Mouse (Mus musculus): ENCODE data around the gene Capn13.
A peak's percentile ranks its signal among the peaks of the same experiment; 100 is the strongest.
"Not testable (repeated sequence)": the region's sequence is repeated elsewhere in the genome, so short reads cannot be mapped to it uniquely, and the experiment has no call there.

Capn13 gene

DNA sequence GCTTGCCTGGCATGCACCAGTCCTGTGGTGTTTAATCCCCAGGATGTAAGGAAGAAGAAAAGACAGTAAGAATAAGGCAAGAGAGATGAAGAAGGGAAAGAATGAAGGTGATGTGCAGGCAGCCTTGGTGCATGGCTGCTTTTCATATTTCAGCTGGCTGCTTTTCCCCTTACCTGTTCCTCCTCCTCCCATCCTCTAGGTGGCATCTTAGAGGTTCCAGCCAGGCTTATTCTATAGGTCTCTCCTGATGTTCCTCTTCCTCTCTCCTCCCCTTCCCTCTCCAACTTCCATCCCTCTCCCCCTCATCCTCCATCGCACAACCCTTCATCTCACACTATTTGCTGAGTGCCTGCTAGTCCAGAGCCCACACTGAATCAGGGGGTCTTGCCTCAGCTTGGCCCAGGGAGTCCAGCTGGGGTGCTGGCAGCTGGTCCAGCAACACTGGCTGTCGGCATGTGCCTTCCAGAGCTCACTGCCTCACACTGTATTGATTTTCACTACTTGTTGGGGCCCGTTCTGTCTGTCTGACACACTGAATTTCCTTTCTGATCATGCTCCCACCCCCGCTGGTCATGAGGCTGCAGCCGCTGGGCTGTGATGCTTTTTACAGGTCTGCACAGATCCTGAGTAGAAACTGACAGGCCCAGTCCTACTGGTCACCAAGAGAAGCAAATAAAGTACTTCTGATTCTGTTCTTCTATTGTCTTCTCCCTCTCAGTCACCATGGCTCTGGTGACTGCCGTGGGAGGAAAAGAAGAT, 56.9 kb downstream of the Capn13 start:
- DNase-seq (ENCODE audit: low read depth, low spot score), result peak; percentile 6

DNA sequence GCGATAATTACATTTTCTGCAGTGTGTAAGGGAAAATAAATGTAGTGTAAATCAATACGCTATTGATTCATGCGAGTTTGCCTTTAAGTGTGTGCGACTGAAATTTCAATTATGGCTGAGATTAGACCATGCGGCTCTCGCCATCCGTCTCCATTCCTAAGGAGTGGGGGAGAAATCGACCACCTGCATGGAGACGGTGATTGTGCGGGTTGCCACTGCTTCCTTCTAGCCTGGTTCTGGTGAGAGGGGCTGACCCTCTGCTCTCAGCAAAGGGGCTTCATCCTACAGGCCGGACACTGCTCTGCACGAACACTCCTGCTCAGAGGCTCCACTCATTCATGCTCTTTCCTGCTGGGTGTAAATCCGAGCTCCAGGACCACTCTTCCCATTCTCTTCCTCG, 58.0 kb downstream of the Capn13 start:
- no peak for DNase-seq (ENCODE audit: low read depth, low spot score)

DNA sequence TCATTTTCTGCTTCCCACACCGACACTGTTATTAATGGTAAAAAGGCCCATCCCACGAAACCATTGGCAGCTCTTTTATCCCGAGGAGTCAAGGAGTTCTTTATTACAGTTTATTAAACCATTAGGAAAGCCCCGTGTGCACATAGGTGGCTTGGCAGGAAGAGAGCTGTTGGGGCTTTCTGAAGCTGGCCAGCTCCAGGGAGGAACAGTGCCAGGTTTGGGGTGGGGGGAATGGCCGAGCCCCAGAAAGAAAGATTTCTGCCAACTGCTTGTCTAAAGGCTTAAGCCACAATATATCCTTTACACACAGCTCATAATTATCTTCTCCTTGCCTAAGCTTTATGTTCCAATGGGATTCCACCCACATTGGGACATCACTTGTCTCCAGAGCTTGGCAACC, 71.6 kb downstream of the Capn13 start:
- no peak for DNase-seq (ENCODE audit: low read depth, low spot score)

DNA sequence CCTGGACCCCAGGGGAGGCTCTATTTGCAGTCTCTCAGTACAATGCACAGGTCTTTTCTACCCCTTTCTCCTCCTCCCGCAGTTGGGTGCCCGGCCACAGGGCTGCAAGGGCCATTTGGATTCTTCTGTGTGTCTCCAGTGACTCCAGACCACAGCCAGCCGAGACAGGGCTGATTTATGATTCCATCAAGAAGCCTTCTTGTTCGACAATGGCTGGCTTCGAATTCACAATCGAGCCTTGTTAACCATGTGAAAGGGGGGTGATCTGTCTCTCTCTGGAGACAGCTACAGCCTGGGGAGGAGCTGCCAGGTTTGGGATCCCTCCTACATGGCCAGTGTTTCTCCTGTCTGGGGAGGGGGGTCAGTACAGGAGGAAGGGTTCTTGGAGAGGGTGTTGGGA, 75.4 kb downstream of the Capn13 start:
- no peak for DNase-seq (ENCODE audit: low read depth, low spot score)

DNA sequence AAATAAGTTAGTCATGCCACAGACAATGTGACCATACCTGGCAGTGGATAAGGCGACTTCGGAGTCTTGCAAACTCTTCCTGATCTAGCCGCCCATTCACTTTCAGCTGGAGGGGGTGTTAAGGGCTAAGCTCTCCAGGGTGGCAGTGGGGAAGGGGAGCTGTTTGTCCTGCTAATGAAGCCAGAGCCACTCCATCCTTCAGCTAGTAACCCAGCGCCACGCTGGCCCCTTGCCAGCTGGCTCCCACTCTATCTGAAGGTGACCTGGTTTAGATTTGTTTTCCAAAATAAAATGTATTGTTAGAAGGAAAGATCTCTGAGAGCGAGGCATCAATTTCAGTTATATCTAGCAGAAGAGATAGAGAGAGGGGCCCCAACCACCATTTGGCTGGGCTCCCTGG, 75.9 kb downstream of the Capn13 start:
- DNase-seq (ENCODE audit: low read depth, low spot score), result no peak

DNA sequence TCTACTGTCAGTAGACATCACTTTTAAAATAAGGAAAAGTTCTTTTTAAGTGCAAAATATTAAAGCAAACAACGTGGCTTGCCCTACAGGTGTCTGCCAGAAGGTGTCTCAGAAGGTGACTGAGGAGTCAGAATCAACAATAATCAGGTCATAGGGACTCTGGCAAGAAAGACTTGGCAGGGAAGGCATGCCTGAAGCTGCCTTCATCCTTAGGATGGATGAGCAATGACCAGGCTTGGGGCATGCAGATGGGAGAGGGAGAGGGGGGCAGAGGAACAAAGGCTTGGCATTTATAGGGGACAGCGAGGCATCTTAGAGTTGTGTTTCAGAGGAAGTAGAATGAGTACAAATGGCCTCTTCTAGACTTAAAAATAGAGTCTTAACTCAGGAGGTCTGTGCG, 76.7 kb downstream of the Capn13 start:
- DNase-seq (ENCODE audit: low read depth, low spot score), result no peak

DNA sequence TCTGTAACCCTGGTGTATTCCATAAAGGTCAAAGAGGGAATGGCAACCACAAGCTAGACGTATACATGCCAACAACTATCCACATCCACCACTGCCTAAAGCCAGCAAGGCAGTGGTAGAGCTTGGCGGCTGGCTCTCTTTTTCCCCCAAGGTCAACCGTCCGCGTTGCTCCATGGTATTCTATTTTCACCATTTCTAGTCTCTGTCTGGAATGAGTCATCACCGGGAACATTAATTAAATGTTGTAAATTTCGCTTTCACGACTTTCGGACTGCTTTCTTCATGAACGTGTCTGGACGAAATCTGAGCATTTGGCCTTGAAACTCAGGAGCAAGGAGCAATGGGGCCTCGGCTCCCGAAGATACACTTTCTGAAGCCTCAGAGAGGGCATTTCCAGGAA, 85.9 kb downstream of the Capn13 start:
- no peak for DNase-seq (ENCODE audit: low read depth, low spot score)

DNA sequence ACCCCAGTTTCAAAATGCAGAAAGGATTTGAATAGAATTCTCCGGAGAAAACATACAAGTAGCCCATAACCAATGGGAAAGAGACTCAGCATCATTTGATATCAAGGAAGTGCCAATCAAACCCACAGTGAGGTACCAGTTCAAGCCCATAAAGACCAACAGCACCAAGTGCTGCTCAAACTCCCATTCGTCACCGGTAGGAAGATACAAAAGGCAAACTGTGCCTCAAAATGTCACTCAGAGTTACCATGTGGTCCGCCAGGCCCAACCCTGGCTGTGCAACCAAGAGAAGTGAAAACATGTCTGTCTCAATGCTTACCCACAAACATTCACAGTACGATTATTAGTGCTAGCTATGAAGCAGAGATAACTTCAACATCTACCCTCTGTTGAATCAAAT, 89.2 kb downstream of the Capn13 start:
- DNase-seq (ENCODE audit: low read depth, low spot score), result no peak

DNA sequence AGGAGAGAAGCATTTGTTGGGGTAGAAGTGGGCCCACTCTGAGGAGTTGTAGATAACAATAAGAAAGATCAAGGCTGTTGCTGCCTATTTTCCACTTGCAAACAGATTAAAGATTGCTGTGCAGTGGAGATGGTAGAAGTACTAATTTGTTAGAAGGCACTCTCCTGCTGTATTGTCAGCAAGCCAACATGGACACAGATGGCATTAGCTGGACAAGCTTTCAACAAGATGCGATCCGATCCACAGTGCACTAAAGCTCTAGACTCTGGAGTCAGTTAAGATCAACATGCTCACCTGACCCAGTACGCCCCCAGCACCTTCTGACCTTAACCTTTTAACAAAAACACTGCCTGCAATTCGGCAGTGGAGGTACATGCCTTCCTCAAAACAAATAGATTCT, 92.0 kb downstream of the Capn13 start:
- DNase-seq (ENCODE audit: low read depth, low spot score), result no peak

DNA sequence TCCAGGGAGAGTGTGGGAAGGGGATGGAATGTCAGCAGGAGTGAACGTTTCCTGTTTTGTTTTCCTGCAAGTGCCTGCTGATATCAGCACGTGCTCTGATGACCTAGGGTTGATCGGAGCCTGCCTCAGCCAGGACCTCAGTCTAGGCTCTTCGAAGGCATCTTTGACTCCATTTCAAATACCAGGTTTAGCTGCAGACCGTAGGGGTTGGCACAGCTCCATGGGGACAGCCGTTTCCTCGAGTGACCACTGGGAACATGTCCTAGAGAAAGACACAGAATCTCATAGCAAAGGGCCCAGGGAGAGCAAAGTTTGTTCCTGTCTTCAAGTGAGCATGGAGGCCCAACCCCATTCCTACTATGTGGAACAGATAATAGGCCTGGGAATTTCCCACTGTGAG, 94.0 kb downstream of the Capn13 start:
- DNase-seq (ENCODE audit: low read depth, low spot score), result no peak

DNA sequence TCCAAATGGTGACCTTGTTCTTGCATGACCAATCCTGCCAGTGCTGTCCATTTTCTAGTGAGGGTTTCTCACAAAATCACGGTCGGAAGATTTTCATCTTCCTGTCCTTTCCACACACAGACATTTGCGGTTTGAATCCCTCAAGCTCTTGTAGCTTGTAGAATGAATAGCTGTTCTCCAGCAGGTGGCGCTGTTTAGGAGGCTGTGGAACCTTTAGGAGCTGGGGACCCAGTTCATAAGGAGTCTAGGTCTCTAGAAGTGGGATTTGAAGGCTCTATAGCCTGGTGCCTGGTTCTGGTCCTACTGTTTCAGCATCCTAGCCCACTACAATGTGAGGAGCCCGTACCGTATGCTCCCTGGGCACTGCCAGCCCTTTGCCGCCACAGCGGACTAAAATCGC, 95.0 kb downstream of the Capn13 start:
- DNase-seq (ENCODE audit: low read depth, low spot score), result peak; percentile 84

DNA sequence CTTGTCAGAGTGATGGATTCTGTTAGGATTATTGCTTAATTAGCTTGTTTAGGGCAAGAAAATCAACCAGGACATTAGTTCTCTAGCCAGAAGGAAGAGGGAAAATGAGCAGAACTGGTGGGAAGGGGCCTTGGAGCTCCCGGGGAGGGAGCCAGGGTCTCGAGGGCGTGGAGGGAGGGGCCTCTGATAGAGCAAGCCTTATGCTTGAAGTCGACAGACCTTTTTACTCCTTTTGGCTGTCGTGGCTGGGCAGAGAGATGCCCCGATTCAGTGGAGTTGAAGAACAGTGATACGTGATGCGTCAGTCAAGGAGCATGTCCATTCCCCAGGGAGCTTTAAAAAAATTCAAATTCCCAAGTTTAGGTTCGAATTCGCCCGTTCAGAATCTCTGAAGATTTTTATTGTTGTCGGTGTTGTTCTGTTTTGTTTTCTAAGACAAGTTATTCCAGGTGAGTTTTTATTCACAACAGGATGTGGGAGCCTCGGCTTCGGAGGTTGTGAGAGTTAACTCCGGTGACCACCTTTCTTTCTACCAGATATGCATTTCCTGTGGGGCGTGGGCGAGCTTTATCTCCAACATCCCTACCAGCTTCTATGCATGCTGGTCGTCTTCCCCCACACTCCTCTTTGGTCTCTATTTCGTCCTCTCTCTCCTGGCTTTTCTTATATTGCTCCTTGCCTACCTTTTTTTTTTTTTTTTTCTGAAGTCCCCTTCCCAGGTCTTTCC, 96.4 kb downstream of the Capn13 start:
- DNase-seq (ENCODE audit: low read depth, low spot score), result no peak

DNA sequence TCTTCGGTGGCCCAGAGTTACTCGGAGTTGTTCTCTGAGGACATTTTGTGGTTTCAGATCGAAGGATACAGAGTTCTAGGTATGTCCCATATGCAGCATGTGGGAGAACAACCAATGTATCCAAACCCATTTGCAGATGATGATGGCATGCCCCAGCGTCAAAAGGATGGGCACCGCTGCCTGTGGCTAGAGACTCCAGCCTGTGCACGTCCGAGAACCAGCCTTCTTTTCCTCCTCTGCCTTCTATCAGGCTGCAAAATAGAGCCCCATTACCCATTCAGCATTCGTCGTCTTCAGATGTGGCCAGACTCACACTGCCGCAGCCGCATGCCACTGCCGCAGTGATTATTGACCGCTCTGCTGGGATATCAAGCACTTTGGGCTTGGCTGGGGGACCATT, 97.0 kb downstream of the Capn13 start:
- DNase-seq (ENCODE audit: low read depth, low spot score), result no peak

DNA sequence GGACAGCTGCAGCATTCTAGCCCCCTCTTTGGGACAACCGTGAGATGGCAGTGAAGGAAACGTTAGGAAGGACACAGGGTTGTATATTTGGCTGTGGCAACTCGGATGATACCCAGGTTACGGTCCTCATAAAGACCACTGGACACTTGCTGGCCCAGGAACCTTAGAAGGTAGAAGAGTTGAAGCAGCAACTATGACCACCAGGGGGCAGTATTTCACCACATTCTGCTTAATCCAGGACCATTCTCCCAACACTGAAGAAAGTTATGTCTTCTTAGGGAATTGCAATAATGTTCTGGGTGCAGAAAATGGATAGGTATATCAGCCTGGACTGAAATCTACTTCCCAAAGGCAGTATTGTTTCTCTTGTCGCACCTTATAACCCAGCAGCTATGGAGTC, 97.4 kb downstream of the Capn13 start:
- DNase-seq (ENCODE audit: low read depth, low spot score), result peak; percentile 90

DNA sequence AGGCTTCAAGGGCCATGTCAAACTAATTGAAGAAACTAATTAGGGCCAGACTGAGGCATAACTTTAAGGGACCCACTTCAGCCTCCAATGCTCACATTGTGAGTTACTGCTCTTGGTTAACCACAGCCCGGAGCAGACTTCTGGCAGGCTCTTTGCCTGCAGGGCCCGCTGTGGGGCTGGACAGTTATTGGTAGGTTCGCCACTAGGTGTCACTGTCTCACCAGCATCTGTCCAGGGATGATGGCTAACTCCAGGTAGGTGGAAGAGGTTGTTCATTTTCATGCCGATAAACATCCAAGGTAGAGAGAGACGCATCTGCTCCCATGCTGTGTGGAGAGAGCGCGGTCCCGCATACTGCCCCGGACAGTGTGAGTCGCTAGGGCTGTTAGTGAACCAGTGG, 98.6 kb downstream of the Capn13 start:
- DNase-seq (ENCODE audit: low read depth, low spot score), result peak; percentile 93

DNA sequence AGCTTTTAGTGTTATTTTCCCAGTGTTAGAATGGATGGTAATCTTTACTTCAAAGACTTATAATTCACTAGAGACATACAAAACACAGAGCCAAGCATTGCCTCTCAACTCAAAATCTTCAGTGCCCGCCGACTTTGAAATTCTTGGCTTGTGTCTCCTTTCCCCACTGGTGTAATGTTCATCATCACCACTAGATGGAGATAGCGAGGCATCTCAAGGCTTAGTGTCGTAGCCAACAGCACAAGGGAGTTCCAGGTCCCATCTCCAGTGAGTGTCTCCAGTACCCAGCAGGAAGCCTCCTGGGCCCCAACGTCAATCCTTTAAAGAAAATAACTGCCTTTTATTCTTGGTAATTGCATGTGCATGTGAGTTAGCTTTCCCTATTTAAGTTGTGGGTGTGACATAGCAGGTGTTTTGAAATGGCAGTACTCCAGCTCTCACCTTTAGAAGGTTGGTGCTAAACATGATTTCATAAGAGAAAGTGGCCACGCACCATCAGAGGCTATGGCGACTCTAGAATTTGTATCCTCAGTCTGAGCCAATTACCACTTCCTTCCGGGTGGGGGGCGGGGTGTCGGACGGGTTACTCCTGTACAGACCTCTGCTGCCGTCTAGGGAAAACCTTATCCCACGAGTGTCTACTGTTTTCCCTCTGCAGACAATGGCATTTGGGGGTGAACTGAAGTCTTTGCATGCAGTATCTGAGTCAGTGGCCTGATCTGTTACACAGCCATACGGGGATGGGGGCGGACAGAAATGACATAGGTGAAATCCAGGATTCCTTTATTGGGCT, 99.2 kb downstream of the Capn13 start:
- DNase-seq (ENCODE audit: low read depth, low spot score), result peak; percentile 91

DNA sequence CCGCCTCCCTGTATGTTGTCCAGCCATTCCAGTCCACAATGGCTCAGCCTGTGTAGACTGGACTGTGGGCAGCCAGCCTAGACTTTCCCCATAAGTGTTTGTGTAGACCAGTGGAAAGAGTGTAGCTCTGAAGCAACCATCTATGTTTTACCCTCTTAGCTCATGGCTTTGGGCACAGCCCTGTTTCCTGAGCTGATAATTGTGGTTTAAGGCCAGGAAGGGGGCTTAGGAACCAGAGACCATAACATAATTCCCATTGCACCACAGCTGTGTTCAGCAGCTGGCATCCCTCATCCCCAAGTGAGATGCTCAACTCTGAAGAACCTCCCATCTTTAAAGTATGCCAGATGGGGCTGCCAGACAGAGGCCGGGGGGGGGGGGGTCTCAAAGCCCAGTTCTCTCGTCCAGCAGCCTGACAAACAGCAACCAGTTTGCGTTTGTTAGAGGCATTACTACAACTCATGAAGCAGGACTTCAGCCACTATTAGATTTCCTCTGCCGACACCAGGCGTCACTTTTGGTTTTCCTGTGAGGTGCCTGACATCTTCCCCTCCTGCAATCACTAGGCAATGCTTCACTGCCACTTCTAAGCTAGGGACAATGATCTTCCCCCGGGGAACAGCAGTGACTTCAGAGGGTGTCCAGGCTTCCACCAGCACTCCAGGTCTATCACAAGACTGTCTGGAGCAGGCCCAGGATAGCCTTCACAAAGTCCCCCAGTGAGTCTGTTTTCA, 100.4 kb downstream of the Capn13 start:
- DNase-seq (ENCODE audit: low read depth, low spot score), result no peak

DNA sequence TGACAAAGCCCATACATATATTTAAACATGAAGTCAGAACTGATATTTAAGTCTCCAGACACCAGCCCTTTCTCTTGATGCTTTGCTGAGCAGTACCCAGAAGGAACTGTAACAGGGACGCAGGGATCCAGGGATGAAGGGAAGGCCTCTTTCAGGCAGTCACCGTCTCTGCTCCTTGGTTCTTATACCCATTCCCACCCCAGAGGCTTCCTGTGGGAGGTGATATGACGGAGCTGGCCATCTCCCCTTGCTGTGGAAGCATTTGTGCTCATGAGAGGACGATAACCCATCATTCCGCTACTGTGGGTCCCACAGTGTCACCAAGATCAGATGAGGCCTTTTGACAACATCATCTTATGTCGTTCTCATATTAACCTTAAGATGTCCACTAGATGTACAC, 101.7 kb downstream of the Capn13 start:
- no peak for DNase-seq (ENCODE audit: low read depth, low spot score)

DNA sequence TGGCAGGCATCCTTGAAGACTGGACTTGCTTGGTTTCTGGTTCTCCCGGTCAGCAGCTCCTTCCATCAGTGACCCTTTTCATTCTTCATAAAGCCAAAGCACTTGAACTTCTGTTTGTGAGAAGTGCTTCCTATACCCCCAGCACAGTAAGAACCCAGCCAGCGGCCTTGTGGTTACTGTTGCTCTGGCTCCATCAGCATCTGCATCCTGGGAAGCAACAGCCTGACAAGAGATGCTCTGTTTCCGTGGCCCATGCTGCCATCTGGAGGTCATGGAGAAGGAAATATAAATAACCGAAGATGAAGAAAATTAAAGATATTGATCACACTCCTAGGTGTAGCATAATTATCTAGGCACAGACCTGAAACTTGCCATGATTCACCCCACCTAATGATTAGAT, 103.8 kb downstream of the Capn13 start:
- peak; percentile 90 for DNase-seq (ENCODE audit: low read depth, low spot score)

DNA sequence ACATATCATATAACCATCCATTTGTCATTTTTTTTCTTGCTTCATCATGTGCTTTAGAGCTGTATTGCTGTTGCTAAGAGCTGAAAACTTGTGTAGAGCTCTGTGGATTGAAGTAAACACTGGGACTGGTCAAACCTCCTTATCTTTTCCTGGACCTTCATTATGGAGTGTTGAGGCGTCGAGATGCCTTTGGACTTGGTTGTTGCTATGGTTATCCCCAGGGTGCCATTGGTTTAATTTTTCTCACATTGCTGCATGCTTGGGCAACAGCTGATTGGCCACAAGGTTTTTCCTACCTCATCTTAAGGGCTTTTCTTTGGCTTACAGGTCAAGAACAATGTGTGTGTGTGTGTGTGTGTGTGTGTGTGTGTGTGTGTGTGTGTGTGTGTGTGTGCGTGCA, 107.4 kb downstream of the Capn13 start:
- DNase-seq (ENCODE audit: low read depth, low spot score), result no peak

DNA sequence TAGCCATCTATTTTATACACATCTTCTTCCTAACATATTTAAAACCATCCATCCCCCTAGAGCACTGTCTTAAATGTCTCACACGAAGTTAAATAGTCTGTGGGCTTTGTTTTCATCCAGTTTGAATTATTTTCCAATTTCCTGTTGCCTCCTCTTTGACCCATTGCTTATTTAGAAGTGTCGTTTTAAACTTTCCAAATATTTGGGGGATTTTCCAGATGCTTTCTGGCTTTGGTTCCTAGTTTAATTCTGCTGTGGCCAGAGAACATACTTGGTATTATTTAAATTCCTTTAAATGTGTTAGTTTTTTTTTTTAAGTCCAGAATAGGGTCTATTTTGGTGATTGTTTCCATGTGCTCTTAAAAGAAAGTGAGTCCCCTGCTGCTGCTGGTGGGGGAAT, 116.4 kb downstream of the Capn13 start:
- no peak for DNase-seq (ENCODE audit: low read depth, low spot score)

DNA sequence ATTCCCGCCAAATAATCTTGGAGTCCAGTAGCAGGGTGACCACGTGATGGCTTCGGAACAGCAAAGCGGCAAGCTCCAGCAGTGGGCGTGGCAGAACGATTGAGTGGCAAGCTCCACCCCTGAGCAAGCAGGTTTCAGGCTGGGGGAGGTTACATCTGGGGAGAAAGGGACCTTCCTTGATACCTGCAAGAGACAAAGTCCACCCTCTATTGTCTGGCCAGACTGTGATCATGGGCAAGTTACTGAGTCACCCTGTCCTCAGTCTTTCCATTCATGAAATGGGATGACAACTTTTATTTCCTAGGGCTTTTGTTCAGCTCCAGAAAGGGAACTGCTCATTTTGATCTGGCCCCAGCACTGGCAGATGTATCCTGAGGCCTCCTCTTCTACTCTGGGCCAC, 118.0 kb downstream of the Capn13 start:
- not testable (repeated sequence) for DNase-seq (ENCODE audit: low read depth, low spot score)

Data from 3T3-L1 (cell line).